Mouse (Mus musculus) embryonic facial prominence, embryonic 10.5 days (tissue): Measurements from ENCODE around the gene S100a7a. TPM values are rescaled to one million over a fixed set of nuclear protein-coding genes. Genes with fewer than 3 reads are reported as not detected.
A peak's percentile ranks its signal among the peaks of the same experiment; 100 is the strongest.

Experiments used
- DNase-seq: peaks from one replicate; pipeline ENCODE4 v3.0.0-alpha.2; 2017; ENCODE audit warnings: low spot score
- H3K27ac ChIP-seq: fragments of 300-500 bp; sonication (generic); replicated peaks from 2 replicates; pipeline ENCODE4 v1.5.1; 2016; ENCODE audit warnings: mild to moderate bottlenecking
- H3K27me3 ChIP-seq: fragments of 300-500 bp; sonication (generic); replicated peaks from 2 replicates; pipeline ENCODE4 v1.6.1; 2016; ENCODE audit warnings: low read depth, mild to moderate bottlenecking; ENCODE audit not compliant: poor library complexity, severe bottlenecking
- H3K36me3 ChIP-seq: fragments of 300-500 bp; sonication (generic); replicated peaks from 2 replicates; pipeline ENCODE4 v1.6.1; 2016; ENCODE audit warnings: mild to moderate bottlenecking, moderate library complexity
- H3K4me1 ChIP-seq: fragments of 300-500 bp; sonication (generic); 2 replicates; pipeline ENCODE4 v1.6.1; 2016
- H3K4me3 ChIP-seq: fragments of 300-500 bp; sonication (generic); 2 replicates; pipeline ENCODE4 v1.5.1; 2016; ENCODE audit warnings: mild to moderate bottlenecking, moderate library complexity
- H3K9me3 ChIP-seq: fragments of 300-500 bp; sonication (generic); 2 replicates; pipeline ENCODE4 v1.6.1; 2016; ENCODE audit warnings: mild to moderate bottlenecking
- WGBS: fragments of 180-500 bp; shearing (Covaris S2); methylation state at CpG from one replicate; pipeline ENCODE4 v1.1.7; 2016; 5-methylcytosine and 5-hydroxymethylcytosine counted together
- polyA plus RNA-seq: library from polyadenylated mRNA; unstranded; fragments of >200 nt; fragmentation: Nextera tagmentation; extraction: Ambion mirVana; gene quantifications from 2 replicates; pipeline ENCODE4 v1.2.1, GENCODE M21; 2016

S100a7a gene
- polyA plus RNA-seq, 1 experiment from 2014 or later, result not detected

DNA sequence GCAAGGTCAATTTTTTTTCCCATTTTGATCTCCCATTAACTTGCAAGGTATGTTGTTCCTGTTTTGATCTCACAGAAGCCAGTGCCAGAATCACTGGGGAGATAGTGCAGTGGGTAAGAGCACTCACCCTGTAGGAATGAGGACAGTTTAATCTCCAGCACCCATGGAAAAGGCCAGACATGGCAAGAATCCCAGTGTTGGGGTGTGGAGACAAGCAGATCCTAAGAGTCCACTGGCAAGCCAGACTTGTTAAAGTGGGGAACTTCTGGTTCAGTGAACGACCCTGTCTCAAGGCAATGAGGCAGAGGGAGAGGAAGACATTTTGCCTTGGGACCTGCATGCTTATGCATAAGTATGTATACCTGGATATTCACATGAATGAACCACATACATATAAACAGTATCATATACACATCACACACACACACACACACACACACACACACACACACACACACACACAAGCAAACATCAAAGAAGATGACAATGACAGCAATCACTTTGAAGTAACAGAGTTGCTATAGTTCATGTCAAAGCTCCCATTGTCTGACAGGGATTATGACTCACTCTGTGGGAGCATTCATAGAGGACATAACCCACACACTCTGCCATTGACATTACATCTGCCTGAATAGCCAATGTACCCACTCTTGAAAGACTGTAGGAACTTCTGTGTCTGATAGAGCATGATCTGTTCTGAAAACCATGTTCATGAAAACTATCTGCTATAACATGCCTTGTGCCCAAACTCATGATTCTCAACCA lies 15.1 kb upstream of the S100a7a start:
- Histone ChIP-seq H3K27ac (no peak overlapping the region), H3K4me1 (no peaks in the 10 kb centered on the region), H3K36me3 (no peaks in the 10 kb centered on the region), H3K27me3 (no peaks in the 10 kb centered on the region), H3K9me3 (no peaks in the 10 kb centered on the region), H3K4me3 (no peak overlapping the region)
- WGBS, result 70% methylated on average over 1 of the region's 1 CpGs
- no peak for DNase-seq

DNA sequence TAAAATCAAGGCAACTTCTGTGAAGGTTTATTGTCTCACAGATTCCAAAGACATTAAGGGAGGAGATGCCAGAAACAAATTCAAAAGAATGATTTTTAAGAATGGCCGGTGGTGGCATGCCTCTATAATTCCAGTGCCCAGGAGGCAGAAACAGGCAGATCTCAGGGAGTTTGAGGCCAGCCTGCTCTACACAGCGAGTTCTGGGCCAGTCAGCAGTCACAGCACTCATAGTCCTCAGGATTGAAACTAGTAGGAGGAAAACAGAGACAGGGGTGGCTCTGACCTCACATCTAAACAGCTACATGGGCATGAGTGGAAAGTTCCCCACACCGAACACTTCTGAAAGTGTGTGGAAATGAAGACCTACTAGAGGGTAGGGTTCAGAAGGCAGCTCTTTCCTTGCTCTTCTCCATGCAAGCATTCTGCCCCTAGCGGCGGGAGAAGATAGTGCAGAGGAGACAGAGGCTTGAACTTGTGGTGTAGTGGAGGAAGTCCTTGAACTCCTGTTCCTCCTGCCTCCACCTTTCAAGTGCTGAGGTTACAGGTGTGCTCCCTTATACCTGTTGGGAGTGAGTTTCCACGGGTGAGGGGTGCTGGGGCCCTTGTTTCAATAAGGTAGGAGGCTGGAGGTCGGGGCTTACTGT lies 14.2 kb upstream of the S100a7a start:
- DNase-seq, result peak; percentile 49

GRCm38 (mm10) chr3:90640981-90641380 lies 12.8 kb upstream of the S100a7a start:
- Histone ChIP-seq H3K4me3 (no peak overlapping the region), H3K27ac (no peak overlapping the region), H3K9me3 (no peaks in the 10 kb centered on the region), H3K4me1 (no peaks in the 10 kb centered on the region), H3K27me3 (no peaks in the 10 kb centered on the region), H3K36me3 (no peaks in the 10 kb centered on the region)
- DNase-seq, result no peak
- 85% methylated on average over 7 of the region's 7 CpGs for WGBS

More for the DNA sequence above, 14.2 kb upstream of the S100a7a start:
- 50% methylated on average over 7 of the region's 7 CpGs for WGBS
- H3K9me3 ChIP-seq, result no peaks in the 10 kb centered on the region
- no peaks in the 10 kb centered on the region for H3K36me3 ChIP-seq
- H3K27ac ChIP-seq, result no peak overlapping the region
- no peaks in the 10 kb centered on the region for H3K4me1 ChIP-seq
- H3K27me3 ChIP-seq, result no peaks in the 10 kb centered on the region
- H3K4me3 ChIP-seq, result no peak overlapping the region

GRCm38 (mm10) chr3:90644220-90644619 lies 9.6 kb upstream of the S100a7a start:
- H3K27ac ChIP-seq, result no peak overlapping the region
- 53% methylated on average over 3 of the region's 3 CpGs for WGBS
- no peak overlapping the region for H3K4me3 ChIP-seq
- peak; percentile 34 for DNase-seq
- no peaks in the 10 kb centered on the region for H3K36me3 ChIP-seq
- no peaks in the 10 kb centered on the region for H3K9me3 ChIP-seq
- H3K4me1 ChIP-seq, result no peaks in the 10 kb centered on the region
- no peaks in the 10 kb centered on the region for H3K27me3 ChIP-seq

- H3K27me3 ChIP-seq, result no peaks in the 10 kb centered on the region
- WGBS, result 82% methylated on average over 1 of the region's 1 CpGs
- no peaks in the 10 kb centered on the region for H3K36me3 ChIP-seq
- H3K27ac ChIP-seq, result no peak overlapping the region
- no peaks in the 10 kb centered on the region for H3K4me1 ChIP-seq
- no peak overlapping the region for H3K4me3 ChIP-seq
- H3K9me3 ChIP-seq, result no peaks in the 10 kb centered on the region
- DNase-seq, result no peak
Measured at GRCm38 (mm10) chr3:90647291-90647690, 6.5 kb upstream of the S100a7a start.

DNA sequence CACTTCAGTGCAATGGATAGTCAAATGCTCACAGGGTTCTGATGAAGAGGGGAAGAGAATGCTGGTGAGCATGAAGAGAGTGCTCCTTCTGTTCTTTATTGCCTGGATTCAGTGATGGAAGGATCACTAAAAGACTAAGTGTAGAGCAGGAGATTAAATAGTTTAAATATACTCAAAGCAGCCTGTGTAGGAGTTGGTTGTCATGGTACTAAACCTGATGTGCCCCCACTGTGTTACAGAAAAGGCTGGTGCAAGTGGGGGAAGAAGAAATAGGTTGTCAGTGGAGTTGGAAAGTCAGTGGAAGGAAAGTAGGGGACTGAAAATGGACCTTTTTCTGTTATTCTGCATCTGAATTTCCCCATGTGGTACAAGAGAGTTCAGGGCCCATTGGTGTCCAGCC lies 4.8 kb upstream of the S100a7a start:
- no peak overlapping the region for H3K27ac ChIP-seq
- no peaks in the 10 kb centered on the region for H3K4me1 ChIP-seq
- H3K4me3 ChIP-seq, result no peak overlapping the region
- H3K27me3 ChIP-seq, result no peaks in the 10 kb centered on the region
- H3K36me3 ChIP-seq, result no peaks in the 10 kb centered on the region
- no peak for DNase-seq
- H3K9me3 ChIP-seq, result no peaks in the 10 kb centered on the region

GRCm38 (mm10) chr3:90649832-90650231 lies 4.0 kb upstream of the S100a7a start:
- no peak overlapping the region for H3K27ac ChIP-seq
- H3K27me3 ChIP-seq, result no peaks in the 10 kb centered on the region
- H3K36me3 ChIP-seq, result no peaks in the 10 kb centered on the region
- H3K4me1 ChIP-seq, result no peaks in the 10 kb centered on the region
- no peaks in the 10 kb centered on the region for H3K9me3 ChIP-seq
- H3K4me3 ChIP-seq, result no peak overlapping the region
- DNase-seq, result no peak
- WGBS, result 92% methylated on average over 2 of the region's 2 CpGs

GRCm38 (mm10) chr3:90652878-90653508 lies 824 bp upstream of the S100a7a start:
- peak; percentile 78 for DNase-seq
- WGBS, result 34% methylated on average over 5 of the region's 5 CpGs
- H3K27me3 ChIP-seq, result no peaks in the 10 kb centered on the region; the same call in 1 of the 2 replicates
- no peaks in the 10 kb centered on the region for H3K36me3 ChIP-seq
- H3K27ac ChIP-seq, result no peak overlapping the region
- no peaks in the 10 kb centered on the region for H3K9me3 ChIP-seq
- H3K4me1 ChIP-seq, result no peaks in the 10 kb centered on the region
- H3K4me3 ChIP-seq, result no peak overlapping the region

DNA sequence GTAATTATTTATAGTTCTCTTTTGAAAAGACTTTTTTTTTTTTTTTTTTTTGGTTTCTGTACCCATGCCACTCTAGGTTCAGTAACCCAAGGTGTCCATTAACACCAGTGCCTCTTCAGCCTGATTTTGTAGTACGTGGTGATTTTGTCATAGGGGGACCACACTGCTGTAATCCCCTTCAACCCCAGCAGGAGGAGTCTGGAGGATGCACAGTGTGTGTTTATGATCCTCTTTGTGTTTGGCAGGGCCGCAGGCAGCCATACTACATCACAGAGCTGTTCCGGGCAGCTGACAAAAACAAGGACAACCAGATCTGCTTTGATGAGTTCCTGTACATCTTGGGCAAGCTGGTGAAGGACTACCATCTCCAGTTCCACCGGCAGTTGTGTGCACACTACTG lies 3.6 kb downstream of the S100a7a start:
- H3K4me1 ChIP-seq, result no peaks in the 10 kb centered on the region
- 78% methylated on average over 4 of the region's 4 CpGs for WGBS
- H3K27ac ChIP-seq, result no peak overlapping the region
- no peaks in the 10 kb centered on the region for H3K36me3 ChIP-seq
- H3K4me3 ChIP-seq, result no peak overlapping the region
- H3K27me3 ChIP-seq, result no peaks in the 10 kb centered on the region; the same call in 1 of the 2 replicates
- DNase-seq, result no peak
- no peaks in the 10 kb centered on the region for H3K9me3 ChIP-seq

DNA sequence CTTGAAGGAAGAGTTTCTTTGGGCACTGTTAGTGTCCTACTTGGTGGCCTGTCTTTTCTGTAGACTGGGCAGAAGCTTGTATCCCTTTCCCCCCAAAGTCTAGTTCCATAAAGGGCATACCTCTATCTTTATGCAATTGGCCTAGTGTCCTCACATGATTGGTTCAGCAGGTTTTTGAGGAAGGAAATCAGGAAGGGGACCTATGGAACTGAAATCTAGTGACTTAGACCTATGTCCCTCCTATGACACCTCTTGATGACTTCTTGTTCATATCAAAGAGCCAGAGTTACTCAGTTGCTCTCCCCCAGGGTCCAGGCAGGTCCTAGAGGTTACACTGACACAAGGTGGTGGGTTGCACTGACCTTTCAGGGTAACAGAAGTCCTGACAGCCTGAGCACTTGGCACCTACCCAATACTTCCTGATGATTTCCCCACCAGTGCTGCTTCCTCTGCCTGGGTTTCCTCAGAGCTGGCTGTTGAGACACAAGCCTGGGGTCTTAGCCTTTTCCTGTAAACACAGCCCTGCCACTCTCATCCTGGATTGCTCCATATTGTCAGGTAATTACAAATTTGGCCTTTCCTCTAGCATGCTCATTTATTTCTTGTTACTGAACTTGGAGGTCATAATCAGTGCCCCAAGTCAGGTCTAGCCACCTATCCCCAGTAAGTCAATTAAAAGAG lies 5.7 kb downstream of the S100a7a start:
- no peaks in the 10 kb centered on the region for H3K36me3 ChIP-seq
- DNase-seq, result no peak
- no peak overlapping the region for H3K27ac ChIP-seq
- H3K27me3 ChIP-seq, result no peaks in the 10 kb centered on the region; the same call in 1 of the 2 replicates
- H3K4me3 ChIP-seq, result no peak overlapping the region
- no peaks in the 10 kb centered on the region for H3K4me1 ChIP-seq
- no peaks in the 10 kb centered on the region for H3K9me3 ChIP-seq

- no peaks in the 10 kb centered on the region for H3K36me3 ChIP-seq
- DNase-seq, result no peak
- 82% methylated on average over 2 of the region's 2 CpGs for WGBS
Measured at GRCm38 (mm10) chr3:90664219-90664618, 10.4 kb downstream of the S100a7a start.

DNA sequence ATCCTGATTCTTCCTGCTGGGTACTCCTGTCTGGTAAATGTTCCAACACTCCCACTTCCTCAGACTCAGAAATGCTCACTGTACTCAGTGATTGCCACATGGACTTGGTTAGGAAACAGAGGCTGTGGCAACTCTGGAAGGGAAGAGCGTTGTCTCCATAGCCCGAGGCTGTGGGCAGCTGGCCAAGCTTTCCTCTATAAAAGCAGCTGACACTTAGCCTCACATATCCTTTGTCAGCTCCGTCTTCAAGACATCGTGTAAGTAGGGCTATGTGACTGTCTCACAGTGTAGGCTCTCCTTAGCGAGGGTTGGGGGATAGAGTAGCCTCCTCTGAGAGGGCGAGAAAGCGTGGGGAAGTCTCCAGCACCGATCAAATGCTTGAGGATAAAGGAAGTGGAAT lies 15.0 kb downstream of the S100a7a start, which contains the start of gene S100a8:
Gene S100a8, plus strand, starts transcription at position 133 of the 400 bp plus-strand sequence.
- Histone ChIP-seq H3K27ac (no peak within 1 kb of the TSS), H3K4me3 (no peak within 1 kb of the TSS), H3K27me3 (no peaks in the 10 kb centered on the region), H3K9me3 (no peaks in the 10 kb centered on the region), H3K36me3 (no peaks in the 10 kb centered on the region), H3K4me1 (no peaks in the 10 kb centered on the region)
- no peak for DNase-seq
- WGBS, result 64% methylated on average over 8 of the region's 8 CpGs

More at GRCm38 (mm10) chr3:90664219-90664618, 10.4 kb downstream of the S100a7a start:
- Histone ChIP-seq H3K4me1 (no peaks in the 10 kb centered on the region), H3K27ac (no peak overlapping the region), H3K27me3 (no peaks in the 10 kb centered on the region), H3K4me3 (no peak overlapping the region), H3K9me3 (no peaks in the 10 kb centered on the region)
